Mouse (Mus musculus) heart, embryonic 12.5 days (tissue): ENCODE data around the gene Bspry. TPM values are rescaled to one million over a fixed set of nuclear protein-coding genes. Genes with fewer than 3 reads are reported as not detected.
"Not testable (repeated sequence)": the region's sequence is repeated elsewhere in the genome, so short reads cannot be mapped to it uniquely, and the experiment has no call there.

ENCODE experiments used
- ATAC-seq: fragments of 200-750 bp; cut with Nextera tagmentation; 2 replicates; pipeline ENCODE4 v1.8.0; 2017; ENCODE audit warnings: moderate TSS enrichment, moderate library complexity; ENCODE audit not compliant: insufficient number of reproducible peaks, low FRiP score
- H3K27ac ChIP-seq: fragments of 300-500 bp; sonication (generic); 2 replicates; pipeline ENCODE4 v1.5.1; 2016; ENCODE audit warnings: mild to moderate bottlenecking, moderate library complexity; ENCODE audit not compliant: poor library complexity, severe bottlenecking
- H3K27me3 ChIP-seq: fragments of 300-500 bp; sonication (generic); replicated peaks from 2 replicates; pipeline ENCODE4 v1.6.1; 2016; ENCODE audit warnings: mild to moderate bottlenecking, moderate library complexity
- H3K36me3 ChIP-seq: fragments of 300-500 bp; sonication (generic); 2 replicates; pipeline ENCODE4 v1.6.1; 2016; ENCODE audit warnings: mild to moderate bottlenecking, moderate library complexity
- H3K4me1 ChIP-seq: fragments of 300-500 bp; sonication (generic); replicated peaks from 2 replicates; pipeline ENCODE4 v1.6.1; 2016; ENCODE audit warnings: mild to moderate bottlenecking
- H3K4me2 ChIP-seq: fragments of 300-500 bp; sonication (generic); 2 replicates; pipeline ENCODE4 v1.6.1; 2016; ENCODE audit warnings: mild to moderate bottlenecking, moderate library complexity
- H3K4me3 ChIP-seq: fragments of 300-500 bp; sonication (generic); 2 replicates; pipeline ENCODE4 v1.5.1; 2016; ENCODE audit warnings: mild to moderate bottlenecking
- H3K9ac ChIP-seq: fragments of 300-500 bp; sonication (generic); 2 replicates; pipeline ENCODE4 v1.6.1; 2016; ENCODE audit warnings: mild to moderate bottlenecking, moderate library complexity
- H3K9me3 ChIP-seq: fragments of 300-500 bp; sonication (generic); replicated peaks from 2 replicates; pipeline ENCODE4 v1.6.1; 2016; ENCODE audit warnings: mild to moderate bottlenecking, moderate library complexity
- WGBS: fragments of 180-500 bp; shearing (Covaris S2); methylation state at CpG from one replicate; pipeline ENCODE4 v1.1.7; 2016; 5-methylcytosine and 5-hydroxymethylcytosine counted together
- polyA plus RNA-seq: library from polyadenylated mRNA; unstranded; fragments of >200 nt; fragmentation: Nextera tagmentation; extraction: Ambion mirVana; gene quantifications from 2 replicates; pipeline ENCODE4 v1.2.1, GENCODE M21; 2016

Gene Bspry
- polyA plus RNA-seq, 1 experiment from 2014 or later, result 0.49 TPM

DNA sequence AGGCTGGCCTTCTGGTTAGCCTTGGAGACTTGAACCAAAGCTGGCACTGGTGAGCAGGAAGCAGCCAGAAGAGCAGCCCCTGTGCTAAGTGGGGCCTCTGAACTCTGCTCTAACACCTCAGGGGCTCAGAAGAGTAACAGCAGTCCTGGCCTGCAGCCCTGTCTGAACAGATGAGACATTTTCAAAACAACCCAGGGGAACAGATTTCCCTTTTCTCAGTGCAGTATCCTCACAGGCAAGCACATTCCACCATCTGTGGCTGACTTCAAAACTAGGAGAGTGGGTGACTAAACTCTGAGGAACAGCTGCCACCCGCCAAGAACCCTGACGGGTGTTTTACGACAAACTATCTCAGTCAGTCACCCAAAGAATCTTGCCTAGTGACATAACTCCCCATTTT lies 20.8 kb upstream of the Bspry start:
- Histone ChIP-seq H3K9ac (no peak overlapping the region), H3K27me3 (no peaks in the 10 kb centered on the region), H3K9me3 (no peaks in the 10 kb centered on the region), H3K4me1 (0 out of 2 replicates have a peak, but pooled peaks cover 4% of the 10 kb centered on the region), H3K36me3 (no peaks in the 10 kb centered on the region), H3K27ac (no peak overlapping the region), H3K4me2 (no peak overlapping the region), H3K4me3 (no peak overlapping the region)
- 79% methylated on average over 3 of the region's 3 CpGs for WGBS
- no peak for ATAC-seq

DNA sequence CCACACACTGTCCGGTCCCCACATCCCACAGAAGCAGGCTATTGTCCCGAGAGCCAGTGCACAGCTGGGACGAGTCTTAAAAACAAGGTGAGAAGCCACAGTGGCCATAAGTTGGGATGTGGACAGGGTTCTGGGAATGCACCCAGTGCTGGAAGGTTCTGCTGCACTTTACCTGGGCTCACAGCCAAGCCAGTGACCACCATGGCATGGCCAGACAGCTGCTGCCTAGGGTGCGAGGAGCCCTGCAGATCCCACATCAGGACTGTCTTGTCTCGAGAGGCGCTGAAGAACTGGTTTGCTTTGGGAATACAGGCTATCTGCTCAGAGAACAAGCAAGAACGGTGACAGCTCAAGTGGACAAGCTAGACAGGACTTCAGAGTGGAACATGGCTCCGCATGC lies 19.5 kb upstream of the Bspry start:
- no peak overlapping the region for H3K27ac ChIP-seq
- no peak for ATAC-seq
- H3K4me3 ChIP-seq, result no peak overlapping the region
- H3K9me3 ChIP-seq, result no peaks in the 10 kb centered on the region
- H3K27me3 ChIP-seq, result no peaks in the 10 kb centered on the region
- no peak overlapping the region for H3K9ac ChIP-seq
- H3K4me2 ChIP-seq, result no peak overlapping the region
- WGBS, result 83% methylated on average over 8 of the region's 8 CpGs
- H3K4me1 ChIP-seq, result 0 out of 2 replicates have a peak, but pooled peaks cover 4% of the 10 kb centered on the region
- H3K36me3 ChIP-seq, result no peaks in the 10 kb centered on the region

DNA sequence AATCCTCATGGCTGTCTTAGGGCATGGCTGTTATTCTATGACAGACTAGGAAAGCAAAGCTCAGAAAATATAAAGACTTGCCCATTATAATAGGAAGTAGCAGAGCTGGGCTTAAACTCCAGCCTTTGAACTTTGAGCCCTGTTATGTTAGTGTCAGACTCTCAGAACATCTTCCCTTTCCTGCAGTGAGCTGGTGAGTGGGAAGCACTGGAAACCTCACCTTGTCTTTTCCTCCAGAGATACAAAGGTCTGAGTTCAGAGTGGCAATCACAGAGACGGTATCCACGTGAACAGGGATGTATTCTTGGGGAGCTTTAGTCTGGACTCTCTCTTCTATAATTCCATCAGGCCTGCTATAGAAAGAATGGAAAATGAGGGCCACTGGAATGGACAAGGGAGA lies 16.7 kb upstream of the Bspry start:
- no peaks in the 10 kb centered on the region for H3K27me3 ChIP-seq
- H3K4me2 ChIP-seq, result no peak overlapping the region
- no peaks in the 10 kb centered on the region for H3K36me3 ChIP-seq
- H3K4me3 ChIP-seq, result no peak overlapping the region
- H3K27ac ChIP-seq, result no peak overlapping the region
- 78% methylated on average over 2 of the region's 2 CpGs for whole genome bisulfite sequencing
- no peak overlapping the region for H3K9ac ChIP-seq
- H3K9me3 ChIP-seq, result no peaks in the 10 kb centered on the region
- no peak for ATAC-seq
- H3K4me1 ChIP-seq, result 0 out of 2 replicates have a peak, but pooled peaks cover 3% of the 10 kb centered on the region

DNA sequence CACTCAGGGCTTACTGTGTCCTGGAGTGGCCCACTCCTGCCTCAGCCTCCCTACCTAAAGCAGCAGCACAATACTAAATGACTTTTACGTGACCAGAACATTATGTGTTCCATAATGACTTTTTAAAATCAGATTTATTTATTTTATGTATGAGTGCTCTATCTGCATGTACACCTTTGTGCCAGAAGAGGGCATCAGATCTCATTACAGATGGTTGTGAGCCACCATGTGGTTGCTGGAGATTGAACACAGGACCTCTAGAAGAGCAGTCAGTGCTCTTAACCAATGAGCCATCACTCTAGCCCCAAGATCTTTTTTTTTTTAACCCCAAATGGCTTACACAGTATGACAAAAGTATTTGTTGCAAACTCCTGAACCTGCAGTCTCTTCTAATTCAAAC lies 11.7 kb upstream of the Bspry start:
- Histone ChIP-seq H3K27ac (no peak overlapping the region), H3K9me3 (no peaks in the 10 kb centered on the region), H3K36me3 (no peaks in the 10 kb centered on the region), H3K4me3 (no peak overlapping the region), H3K9ac (no peak overlapping the region), H3K4me2 (no peak overlapping the region), H3K4me1 (no peaks in the 10 kb centered on the region), H3K27me3 (no peaks in the 10 kb centered on the region)
- 94% methylated on average over 1 of the region's 1 CpGs for WGBS
- ATAC-seq, result no peak

DNA sequence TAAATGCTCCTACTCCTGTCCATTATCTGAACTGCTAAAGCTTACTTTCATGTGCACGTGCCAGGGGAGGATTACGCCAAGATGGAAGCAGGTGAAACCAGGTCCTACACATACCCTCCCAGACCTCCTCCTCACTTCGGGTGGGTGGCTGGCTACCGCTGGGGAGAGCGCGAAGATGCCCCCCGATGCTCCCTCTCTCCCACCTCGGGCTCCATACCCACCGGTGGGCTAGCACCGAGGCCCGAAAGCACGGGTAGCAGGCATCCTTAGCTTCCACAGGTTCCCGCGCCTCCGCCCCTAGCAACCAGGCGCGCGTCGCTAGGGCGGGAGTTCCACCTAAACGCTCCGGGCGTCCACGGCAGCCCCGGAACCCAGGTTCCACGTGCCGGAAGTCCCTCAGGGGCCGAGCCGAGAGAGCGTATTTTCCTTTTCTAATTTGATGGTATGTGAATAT lies 9.2 kb upstream of the Bspry start, which contains the start of gene Wdr31:
Gene Wdr31 (minus strand): TSS at position 299 of the 454 bp plus-strand sequence.
- Histone ChIP-seq H3K4me3 (peak within 1 kb of the TSS; percentile 64), H3K27ac (no peak within 1 kb of the TSS), H3K4me2 (peak within 1 kb of the TSS; percentile 79), H3K36me3 (no peaks in the 10 kb centered on the region), H3K9ac (peak within 1 kb of the TSS; percentile 71), H3K9me3 (no peaks in the 10 kb centered on the region), H3K27me3 (no peaks in the 10 kb centered on the region), H3K4me1 (no peaks in the 10 kb centered on the region)
- WGBS, result 1% methylated on average over 30 of the region's 30 CpGs
- peak; percentile 87 for ATAC-seq

DNA sequence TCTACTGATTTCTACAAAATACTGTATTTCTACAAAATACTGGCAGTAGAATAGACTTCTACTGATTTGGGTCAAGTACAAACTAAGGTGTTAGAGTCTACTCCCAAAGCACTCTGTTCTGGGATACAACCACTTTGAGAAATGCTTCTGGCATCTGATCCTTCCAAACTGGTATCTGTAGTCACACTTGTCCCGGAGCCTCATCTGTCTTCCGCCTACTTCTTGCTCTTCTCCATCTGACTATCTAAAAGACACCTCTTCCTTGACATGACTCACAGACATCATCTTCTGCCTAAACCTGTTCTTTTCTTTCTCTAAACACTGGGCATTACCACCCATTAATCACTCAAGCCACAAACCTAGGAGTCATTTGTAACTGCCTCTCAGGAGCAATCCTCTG lies 7.8 kb upstream of the Bspry start:
- no peaks in the 10 kb centered on the region for H3K4me1 ChIP-seq
- ATAC-seq, result no peak
- no peak overlapping the region for H3K27ac ChIP-seq
- no peak overlapping the region for H3K9ac ChIP-seq
- 86% methylated on average over 2 of the region's 2 CpGs for WGBS
- H3K4me2 ChIP-seq, result no peak overlapping the region
- no peak overlapping the region for H3K4me3 ChIP-seq
- no peaks in the 10 kb centered on the region for H3K9me3 ChIP-seq
- H3K36me3 ChIP-seq, result no peaks in the 10 kb centered on the region
- no peaks in the 10 kb centered on the region for H3K27me3 ChIP-seq

DNA sequence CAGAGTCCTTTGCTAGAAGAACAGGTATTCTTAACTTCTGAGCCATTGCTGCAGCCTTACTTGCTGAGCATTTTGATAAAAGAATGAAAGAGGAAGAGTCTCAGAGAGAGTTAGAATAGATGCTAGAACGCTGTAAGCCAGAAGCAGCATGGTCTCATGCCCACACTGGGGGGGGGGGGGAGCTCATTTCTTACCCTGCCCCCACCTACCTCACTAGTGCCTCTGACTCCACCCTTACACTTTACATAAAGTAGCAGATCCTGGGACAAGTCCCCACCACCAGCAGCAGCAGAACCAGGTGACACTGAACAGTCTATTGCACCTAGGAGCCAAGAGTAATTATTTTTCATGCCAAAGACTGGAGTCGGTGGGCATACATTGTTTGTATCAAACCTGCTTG lies 4.7 kb upstream of the Bspry start:
- ATAC-seq, result no peak
- Histone ChIP-seq H3K27me3 (peaks cover 20% of the 10 kb centered on the region), H3K27ac (no peak overlapping the region), H3K4me1 (peaks cover 9% of the 10 kb centered on the region), H3K4me3 (no peak overlapping the region), H3K9ac (no peak overlapping the region), H3K9me3 (no peaks in the 10 kb centered on the region), H3K36me3 (no peaks in the 10 kb centered on the region), H3K4me2 (no peak overlapping the region)
- WGBS, result 75% methylated on average over 2 of the region's 2 CpGs

DNA sequence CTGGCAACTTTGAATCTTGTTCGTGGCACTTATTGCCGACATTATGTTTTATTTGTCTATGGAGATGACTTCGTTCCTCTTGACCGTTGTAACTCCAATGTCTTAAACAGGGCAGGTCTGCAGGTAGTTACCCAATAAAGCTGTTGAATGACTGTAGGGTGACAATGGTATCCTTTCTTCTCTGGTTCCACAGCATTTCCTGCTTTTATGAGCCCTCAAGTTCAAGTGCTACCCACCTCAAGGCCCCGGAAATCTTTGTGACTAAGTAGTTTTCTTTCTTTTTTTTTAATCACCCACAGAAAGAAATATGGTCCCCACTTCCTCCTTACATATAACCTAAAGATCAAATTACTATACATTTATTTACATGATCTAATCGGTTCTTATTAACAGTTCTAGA lies 4.1 kb upstream of the Bspry start:
- WGBS, result 76% methylated on average over 6 of the region's 6 CpGs
- Histone ChIP-seq H3K36me3 (no peaks in the 10 kb centered on the region), H3K4me1 (peaks cover 9% of the 10 kb centered on the region), H3K4me2 (no peak overlapping the region), H3K27me3 (peaks cover 25% of the 10 kb centered on the region), H3K27ac (no peak overlapping the region), H3K9ac (no peak overlapping the region), H3K9me3 (no peaks in the 10 kb centered on the region), H3K4me3 (no peak overlapping the region)
- no peak for ATAC-seq

DNA sequence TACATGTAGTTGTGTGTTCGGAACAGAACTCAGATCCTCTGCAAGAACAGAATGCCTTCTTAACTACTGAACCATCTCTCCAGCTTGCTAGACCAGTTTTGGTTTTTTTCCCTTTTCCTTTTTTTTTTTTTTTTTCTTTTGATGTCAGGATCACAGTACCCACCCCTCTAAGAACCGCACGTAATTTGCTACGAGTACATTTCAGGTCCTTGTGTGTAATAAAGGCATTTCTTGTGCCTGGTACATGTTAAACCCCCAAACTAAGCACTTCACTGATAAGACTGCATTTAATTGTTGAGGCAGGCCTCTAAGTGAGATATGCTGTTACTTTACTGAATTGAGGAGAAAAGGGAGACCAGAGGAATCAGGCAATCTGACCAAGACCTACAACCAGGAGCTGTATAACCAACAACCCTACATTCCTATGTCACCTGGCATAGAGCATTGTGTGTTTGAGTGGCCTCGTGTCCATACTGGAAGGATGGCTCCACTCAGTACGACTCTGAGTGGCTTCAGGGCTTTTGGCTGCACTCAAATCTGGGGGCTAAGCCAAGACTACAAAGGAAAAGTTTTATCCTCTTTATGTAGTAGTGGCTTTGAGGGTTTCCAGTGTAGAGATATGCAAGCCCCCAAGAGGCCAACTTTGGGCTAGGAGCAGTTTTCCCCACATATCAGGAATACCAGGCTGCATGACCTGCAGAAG lies 2.2 kb upstream of the Bspry start:
- 74% methylated on average over 6 of the region's 6 CpGs for WGBS
- ATAC-seq, result no peak
- Histone ChIP-seq H3K36me3 (no peaks in the 10 kb centered on the region), H3K9me3 (no peaks in the 10 kb centered on the region), H3K27me3 (peaks cover 37% of the 10 kb centered on the region), H3K9ac (no peak overlapping the region), H3K4me1 (peaks cover 9% of the 10 kb centered on the region), H3K4me3 (no peak overlapping the region), H3K27ac (no peak overlapping the region), H3K4me2 (no peak overlapping the region)

DNA sequence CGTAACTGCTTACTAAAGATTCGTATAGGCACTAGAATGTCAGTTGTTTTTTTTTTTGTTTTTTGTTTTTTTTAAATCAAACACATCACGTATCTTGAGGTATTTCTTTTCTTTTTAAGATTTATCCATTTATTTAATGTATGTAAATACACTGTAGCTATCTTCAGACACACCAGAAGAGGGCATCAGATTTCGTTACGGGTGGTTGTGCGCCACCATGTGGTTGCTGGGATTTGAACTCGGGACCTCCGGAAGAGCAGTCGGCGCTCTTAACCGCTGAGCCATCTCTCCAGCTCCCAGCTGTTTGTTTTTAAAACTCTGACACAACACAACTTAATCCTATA lies 288 bp upstream of the Bspry start:
- not testable (repeated sequence) for H3K36me3 ChIP-seq, H3K9me3 ChIP-seq, H3K27ac ChIP-seq, H3K4me1 ChIP-seq, ATAC-seq
- H3K4me3 ChIP-seq, result peak overlapping the region; percentile 55
- H3K4me2 ChIP-seq, result peak overlapping the region; percentile 94
- 16% methylated on average over 11 of the region's 11 CpGs for WGBS
- H3K9ac ChIP-seq, result 0 out of 2 replicates have a peak overlapping the region, but pooled peaks have one; percentile 39
- H3K27me3 ChIP-seq, result peaks cover 37% of the 10 kb centered on the region

DNA sequence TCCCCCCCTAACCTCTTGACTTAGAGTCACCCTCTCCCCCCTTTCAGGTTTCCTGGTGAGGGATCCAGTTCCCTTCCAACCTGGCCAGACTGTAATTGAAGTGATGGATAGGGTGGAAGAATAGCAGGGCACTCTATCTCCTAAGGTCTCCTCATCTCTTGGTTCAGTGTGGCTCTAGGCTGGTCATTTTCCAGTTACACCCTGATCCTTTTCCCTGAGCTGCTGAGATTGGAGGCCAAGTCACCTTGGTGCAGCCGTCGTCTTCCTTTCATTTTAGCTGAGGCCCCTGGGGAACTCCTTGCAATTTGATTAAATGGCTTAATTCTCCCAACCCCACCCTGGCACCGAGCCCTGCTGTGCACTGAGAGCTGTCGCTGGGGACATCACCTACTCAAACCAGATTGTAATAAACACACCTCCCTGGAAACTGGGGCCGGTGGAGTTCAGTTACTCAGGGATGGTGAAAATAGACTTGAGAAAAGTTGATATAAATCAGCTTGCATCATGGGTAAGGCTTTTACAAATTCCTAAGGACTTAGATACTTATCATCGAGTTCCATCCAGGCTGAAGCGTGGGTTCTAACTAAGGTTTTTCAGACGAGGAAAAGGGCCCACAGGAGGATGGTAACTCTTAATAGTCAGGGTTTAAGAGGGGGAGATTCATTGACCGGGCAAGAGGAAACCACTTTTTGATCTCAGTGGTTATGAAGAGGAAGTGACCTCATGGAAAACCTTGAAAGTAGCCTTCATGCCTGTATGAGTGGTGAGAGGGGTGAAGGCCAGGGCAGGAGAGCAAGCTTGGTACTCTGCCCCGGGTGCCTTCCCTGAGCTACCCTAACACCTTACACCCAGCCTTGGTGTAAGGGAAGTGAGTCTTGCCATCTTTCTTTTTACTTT lies 1.1 kb downstream of the Bspry start:
- 47% methylated on average over 10 of the region's 10 CpGs for WGBS
- H3K4me3 ChIP-seq, result no peak overlapping the region
- no peaks in the 10 kb centered on the region for H3K36me3 ChIP-seq
- peaks cover 9% of the 10 kb centered on the region for H3K4me1 ChIP-seq
- H3K27me3 ChIP-seq, result peaks cover 37% of the 10 kb centered on the region
- H3K4me2 ChIP-seq, result peak overlapping the region; percentile 94; the same call in 1 of the 2 replicates
- H3K9ac ChIP-seq, result no peak overlapping the region
- no peak; the same call in 1 of the 2 replicates for ATAC-seq
- H3K9me3 ChIP-seq, result no peaks in the 10 kb centered on the region
- H3K27ac ChIP-seq, result no peak overlapping the region
